Mouse (Mus musculus) telencephalon, adult 2 months (tissue): ENCODE measurements at regions not wholly inside any gene's neighbourhood (a gene's known extent, or its start where the extent isn't known, plus 50 kb on each side); places are given as distances from the start of the nearest gene placed in this dataset.

Source experiments
- DNase-seq: peaks from one replicate; pipeline ENCODE4 v3.0.0-alpha.2; 2011; ENCODE audit warnings: low read depth, low spot score

GRCm38 (mm10) chr16:37725745-37726144 lies 50.9 kb upstream of the Fstl1 start:
- DNase-seq = no peak

- no peak for DNase-seq
Observed at GRCm38 (mm10) chr16:37715173-37715572, 60.9 kb upstream of the Ndufb4 start.

GRCm38 (mm10) chr16:37714276-37714675 lies 60.0 kb upstream of the Ndufb4 start:
- DNase-seq = no peak

GRCm38 (mm10) chr16:37706242-37706923 lies 52.1 kb upstream of the Ndufb4 start:
- DNase-seq = no peak

GRCm38 (mm10) chr16:37705209-37705608 lies 51.0 kb upstream of the Ndufb4 start:
- DNase-seq = no peak

- peak; percentile 84 for DNase-seq
Observed at GRCm38 (mm10) chr16:37704461-37705155, 50.4 kb upstream of the Ndufb4 start.
